Mouse (Mus musculus) thymus, postnatal 25 days (tissue): Measurements from ENCODE around the gene Pamr1.

Experiments used
- DNase-seq: peaks from one replicate; pipeline ENCODE4 v3.0.0; 2022

Pamr1 gene

DNA sequence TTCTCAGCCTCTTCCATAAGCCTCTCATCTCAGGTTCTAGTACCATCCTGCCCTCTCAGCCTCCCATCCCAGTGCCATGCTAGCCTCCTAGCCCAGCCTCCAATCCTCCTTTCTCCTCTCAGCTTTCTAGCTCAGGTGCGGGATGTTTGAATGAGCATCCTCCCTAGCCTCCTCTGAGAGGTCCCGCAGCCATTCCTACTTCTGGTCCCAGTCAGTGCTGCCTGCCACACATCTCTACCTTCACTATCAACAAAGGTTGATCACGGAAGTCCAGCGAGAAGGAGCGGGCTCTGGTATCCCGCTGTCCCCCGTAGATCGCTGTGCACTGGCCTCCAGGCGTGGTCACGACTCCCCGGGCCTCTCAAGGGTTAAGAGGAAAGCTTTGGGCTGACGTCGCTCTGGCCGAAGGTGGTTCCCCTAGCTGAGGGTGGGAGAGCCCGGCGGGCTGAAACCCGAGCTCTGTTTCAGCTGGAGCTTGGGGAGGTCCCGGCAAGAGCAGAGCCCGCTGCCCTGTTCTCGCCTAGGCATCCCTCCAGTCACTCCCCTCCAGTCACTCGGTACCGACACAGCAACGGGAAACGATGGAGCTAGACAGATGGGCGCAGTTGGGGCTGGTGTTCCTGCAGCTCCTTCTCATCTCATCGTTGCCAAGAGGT, at the start of gene Pamr1:
Gene Pamr1, plus strand, starts transcription at position 402 of the 656 bp plus-strand sequence.
- DNase-seq: no peak

DNA sequence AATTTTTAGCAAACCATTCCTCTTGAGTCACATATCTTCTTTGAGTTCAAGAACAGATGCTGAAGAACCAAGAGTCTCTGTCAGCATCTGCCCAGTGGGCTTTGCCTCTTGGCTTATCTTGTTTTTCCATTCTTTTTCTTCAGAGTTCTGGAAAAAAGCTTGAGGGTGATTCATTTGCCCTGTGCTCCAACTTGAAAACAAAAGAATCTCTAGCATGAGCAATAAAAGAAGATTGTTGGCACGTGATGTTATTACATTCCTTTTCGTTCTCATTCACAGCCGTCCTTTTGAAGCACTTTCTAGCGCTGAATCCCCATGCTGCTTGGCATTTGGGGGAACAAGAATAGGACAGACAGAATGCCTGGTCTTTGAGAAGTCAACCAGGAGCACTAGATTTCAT, 42.2 kb upstream of the Pamr1 start:
- no peak for DNase-seq

DNA sequence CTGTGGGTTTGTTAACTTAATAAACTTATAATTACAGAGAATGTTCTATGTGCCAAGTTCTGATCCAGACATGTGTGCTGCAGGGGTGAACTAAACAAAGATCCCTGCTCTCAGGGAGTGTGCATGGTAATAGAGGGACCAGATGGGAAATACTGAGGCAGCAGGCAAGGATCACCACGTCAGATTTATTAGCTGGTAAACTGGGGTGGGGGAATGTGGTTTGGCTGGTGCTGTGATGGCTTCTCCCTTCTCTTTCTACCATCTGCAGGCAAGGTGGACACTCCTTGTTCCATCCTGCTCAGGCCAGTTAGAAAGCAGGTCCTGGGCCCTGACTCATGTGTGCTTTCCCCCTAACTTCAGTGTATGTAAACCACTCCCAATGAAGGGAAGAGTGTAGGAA, 41.7 kb upstream of the Pamr1 start:
- no peak for DNase-seq

DNA sequence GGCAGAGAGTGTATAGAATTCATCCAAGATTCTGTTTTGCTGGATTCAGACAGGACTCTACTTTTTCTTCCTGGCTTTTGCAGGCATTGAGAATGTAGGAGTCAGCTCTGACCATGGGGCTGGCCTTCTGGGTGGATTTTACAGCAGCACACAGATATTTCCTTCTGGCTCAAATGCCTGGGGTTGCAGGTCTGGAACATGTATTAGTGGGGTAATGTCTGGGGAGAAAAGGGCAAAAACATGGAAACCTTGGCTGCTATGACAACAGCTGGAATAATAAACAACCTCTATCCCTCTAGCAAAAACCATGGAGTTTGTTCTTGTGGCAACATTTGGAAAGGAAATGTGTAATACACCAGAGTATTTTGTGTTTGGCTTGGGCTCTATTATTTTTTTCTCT, 29.9 kb upstream of the Pamr1 start:
- no peak for DNase-seq

DNA sequence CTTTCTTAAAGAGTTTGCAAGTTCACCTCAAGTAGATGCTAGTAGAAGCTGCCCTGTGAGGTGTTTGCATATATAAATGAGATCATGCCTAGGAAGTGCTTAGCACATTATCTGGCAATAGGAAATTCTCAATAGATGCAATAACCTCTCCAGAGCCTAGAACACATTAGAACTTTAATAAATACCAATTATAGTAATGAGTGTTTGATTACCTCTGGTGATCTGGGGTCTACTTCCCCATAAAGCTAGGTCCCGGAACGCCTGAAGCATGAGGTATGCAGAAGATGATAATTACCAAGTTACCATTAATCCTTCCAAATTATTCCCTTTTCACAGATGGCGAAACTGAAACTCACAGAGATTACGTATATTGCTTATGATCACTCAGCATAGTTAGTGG, 22.2 kb upstream of the Pamr1 start:
- DNase-seq: no peak

DNA sequence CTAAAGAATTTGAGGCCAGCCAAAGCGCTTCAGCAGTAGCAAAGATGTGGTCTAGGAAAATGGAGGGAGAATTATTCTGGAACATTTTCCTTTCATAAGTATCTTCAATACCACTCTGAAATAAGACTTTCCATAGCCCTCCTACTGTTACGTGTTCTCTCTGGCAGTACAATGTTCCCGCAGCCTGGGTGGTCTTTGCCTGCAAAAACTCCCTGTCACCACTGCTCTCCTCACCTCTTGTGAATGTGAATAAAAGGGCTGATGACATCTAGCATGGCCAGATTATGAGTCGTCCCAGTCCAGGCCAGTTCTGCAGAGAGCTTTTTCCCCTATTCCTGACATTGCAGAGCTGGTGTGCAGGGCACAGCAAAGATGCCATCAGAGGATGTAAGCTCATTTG, 16.4 kb upstream of the Pamr1 start:
- no peak for DNase-seq

DNA sequence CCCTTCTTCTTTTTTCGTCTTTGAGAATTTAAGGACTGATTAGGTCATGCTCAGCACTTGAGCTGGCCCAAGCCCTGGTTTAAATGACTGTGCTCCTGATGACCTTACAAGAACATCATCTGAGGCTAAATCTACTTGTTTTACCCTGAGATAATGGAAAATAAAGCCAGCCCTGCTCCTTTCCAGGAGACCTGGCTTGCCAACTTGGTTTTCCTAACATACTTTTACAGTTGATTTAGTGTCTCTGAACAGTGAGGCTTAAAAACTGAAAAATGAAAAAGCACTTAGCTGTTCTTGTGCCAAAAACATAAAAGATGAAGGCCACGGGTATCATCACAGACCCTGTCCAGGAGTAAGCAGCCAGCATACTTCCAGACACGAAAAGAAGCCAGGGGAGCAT, 13.0 kb upstream of the Pamr1 start:
- DNase-seq: no peak

DNA sequence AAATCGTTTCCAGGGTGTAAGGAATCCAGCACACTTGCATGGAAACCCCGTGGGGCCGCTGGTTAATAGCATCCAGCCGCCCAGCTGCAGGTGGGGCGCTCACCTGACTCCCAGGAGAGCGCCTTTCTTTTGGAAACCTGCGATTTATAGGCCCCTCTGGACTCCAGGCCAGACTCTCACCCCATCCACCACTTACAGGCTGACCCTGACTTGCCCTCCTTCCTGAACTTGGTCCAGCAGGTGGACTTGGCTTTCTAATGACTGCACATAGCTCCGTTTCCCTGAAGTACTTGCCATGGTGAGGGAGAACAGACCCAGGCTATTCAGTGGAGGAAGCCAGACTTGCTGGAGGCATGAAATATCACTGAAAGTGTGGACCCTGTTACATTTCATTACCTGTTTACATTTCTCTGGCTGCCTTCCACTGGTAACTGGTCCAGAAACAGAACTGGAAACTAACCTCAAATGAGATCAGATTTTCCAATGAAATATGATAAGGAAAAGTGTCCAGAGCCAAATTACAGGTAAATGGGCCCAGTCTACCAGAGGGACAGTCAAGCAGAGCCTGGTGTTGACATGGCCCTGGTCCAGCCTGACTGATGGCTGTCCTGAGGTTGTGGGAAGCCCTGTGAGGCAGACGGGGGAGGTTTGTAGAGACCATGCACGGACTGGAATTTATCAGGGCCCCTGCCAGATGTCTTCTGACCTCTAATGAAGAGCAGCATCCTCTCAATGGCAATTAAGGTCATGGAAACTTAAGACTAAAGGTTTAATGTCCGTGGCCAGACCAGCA, 9.2 kb upstream of the Pamr1 start:
- DNase-seq: no peak

DNA sequence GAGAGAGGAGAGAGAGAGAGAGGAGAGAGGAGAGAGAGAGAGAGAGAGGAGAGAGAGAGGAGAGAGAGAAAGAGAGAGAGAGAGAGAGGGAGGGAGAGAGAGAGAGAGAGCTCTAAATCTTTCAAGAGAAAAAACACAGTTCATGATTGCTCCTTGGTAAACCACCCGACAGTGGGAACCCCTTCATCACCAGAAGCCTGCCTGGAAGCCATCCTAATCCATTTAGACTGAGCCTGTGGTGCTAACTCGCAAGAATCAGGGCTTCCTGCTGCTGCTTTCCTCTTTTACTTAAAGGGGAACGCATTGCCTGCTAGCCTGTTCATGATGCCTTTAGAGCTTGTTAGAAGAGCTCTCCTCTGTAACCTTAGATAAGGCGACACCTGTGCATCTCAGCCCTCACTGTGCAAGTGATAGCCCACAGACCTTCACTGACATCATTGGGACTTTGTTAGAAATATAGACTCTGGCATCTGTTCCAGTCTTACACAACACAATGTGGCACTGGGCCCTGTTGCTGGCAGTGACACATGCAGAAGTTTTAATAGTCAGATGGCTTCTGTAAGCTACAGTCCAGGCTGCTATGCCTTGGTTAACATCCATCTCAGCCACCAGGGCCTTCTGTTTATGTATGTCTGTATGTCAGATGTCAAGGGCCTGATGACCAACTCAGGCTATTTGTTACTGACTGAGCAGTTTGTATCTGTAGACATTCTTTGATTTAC, 8.2 kb upstream of the Pamr1 start:
- no peak for DNase-seq

DNA sequence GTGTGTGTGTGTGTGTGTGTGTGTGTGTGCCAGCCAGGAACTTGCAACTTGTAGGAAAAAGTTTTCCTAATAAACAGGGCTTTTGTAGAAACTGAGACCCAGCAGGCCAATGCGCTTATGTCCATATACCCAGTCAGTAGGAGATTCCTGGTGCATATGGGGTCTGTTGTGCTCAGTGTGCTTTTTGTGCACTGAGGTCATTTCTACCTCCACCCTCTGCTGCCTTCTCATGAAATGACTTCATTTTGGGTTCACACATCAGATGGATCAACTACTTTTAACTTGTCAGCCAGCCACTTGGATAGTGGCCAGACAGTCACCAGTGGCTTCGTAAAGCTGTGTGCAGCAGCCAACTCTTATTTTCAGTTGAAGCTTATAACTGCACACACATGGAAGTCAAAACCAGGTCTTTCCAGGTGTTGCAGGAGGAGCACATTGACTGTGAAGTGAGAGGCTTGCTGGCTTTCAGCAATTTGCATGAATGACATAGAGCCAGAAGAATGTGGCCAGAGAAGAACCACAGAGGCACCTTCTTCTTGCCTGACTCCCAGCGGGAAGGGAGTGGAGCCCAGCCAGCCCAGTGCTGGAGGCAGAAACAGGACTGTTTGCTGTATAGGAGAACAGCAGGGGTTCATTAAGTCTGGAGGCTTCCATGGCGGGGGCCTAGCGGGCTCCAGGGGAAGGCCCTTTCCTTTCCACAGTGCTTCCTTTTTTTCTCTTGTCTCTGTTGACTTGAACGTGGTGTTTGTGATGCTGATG, 5.7 kb upstream of the Pamr1 start:
- no peak for DNase-seq

DNA sequence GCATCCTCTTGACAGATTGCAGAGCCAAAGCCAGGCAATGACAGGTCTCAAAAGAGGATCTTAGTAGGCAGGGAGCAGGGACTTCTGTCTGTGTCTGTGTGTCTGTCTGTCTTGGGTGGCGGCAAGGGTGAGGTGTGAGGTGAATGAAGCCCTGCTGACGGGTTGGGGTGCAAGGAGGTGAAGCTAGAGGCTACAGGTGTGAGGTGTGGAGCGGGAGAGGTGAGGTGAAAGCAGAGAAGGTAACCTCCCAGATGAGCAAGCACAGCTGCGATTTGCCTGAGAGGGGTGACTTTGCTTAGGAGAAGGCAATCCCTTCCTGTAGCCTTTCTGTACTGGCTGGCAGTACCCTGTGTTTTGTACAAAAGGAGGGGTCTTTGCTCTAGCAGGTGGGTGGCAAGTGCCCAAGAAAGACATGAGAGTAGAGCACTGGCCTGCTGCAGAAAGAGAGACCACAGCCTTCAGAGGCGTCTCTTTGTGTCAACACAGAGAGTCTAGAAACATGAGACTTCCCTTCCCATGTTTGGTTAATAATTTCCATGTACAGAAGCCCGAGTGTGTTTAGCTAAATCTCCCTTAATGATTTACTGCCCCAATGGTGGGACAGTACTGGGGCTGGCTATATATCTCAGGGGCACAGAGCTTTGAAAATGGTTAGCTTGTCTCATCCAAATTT, 1.2 kb downstream of the Pamr1 start:
- no peak for DNase-seq

DNA sequence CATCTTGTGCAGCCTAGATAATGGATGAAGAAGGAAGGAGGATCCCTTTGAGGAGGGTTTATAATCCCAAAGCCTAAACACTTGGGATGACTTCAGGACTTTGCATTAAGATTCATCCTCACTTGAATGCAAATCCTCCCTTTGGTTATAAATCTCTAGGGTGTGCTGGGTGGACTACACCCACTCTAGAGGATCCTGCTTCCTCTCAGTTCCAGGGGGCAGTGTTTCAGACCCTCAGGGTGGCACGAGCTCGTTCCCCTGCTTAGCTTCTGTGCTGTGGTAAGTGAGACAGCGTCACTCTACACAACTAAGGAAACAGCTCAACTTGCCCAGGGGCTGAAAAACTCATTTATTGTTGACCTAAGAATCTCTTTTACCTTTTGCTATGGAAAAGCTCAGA, 1.8 kb downstream of the Pamr1 start:
- DNase-seq: no peak

DNA sequence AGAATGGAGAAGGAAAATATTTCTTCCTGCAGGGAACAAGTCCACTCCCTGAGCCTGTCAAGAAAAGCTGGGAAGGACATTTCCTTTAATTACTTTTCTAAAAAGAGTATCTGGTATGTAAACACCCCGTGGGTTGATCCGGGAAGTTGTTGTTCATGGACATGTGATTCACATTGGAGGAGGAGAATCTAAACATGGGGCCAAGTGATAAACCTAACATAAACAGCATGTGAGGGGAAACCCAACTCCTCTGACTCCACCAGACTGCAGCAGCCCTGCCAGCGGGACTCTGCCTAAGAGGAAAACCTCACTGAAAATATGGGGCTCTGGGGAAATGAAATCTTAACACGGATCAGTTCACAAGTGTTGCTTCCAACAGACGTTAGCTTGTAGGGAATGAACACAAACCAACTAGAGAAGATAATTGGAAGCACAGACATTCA, 2.3 kb downstream of the Pamr1 start:
- no peak for DNase-seq

DNA sequence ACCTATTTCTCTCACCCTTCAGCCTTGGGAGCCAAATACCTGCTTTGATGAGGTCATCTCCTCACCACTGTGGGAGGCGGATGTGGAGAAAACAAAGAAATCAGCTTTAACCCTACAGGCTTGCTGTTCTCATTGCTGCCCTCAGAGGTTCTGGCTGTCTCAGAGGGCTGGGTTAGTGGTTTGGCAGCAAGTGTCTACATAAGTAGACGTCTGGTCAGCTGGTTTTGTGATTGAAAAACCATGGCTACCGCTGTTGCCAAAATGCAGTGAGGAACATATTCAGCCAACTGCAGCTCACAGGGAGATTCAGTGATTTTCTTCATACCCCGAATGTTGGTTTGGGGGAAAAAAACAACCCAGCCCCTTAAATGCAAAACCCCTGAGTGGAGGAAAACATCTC, 7.3 kb downstream of the Pamr1 start:
- DNase-seq: no peak

DNA sequence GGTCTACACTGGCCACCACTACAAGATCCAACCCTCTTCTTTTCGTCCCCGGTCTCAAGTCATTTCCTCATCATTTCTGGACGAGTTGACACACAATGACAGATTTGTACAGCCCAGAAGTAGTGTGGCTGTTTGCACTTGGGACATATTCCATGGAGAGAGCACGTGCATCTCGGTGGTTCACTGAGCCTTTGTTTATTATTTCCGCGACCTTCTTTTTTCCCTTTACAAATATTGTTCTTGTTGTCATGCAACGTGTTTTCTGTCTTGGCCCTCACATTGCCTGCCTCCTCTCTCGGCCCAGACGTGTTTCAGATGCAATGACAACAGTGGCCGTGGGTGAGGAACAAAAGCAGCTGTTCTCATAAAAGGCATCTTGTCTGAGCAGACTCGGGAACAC, 9.2 kb downstream of the Pamr1 start:
- DNase-seq: no peak

DNA sequence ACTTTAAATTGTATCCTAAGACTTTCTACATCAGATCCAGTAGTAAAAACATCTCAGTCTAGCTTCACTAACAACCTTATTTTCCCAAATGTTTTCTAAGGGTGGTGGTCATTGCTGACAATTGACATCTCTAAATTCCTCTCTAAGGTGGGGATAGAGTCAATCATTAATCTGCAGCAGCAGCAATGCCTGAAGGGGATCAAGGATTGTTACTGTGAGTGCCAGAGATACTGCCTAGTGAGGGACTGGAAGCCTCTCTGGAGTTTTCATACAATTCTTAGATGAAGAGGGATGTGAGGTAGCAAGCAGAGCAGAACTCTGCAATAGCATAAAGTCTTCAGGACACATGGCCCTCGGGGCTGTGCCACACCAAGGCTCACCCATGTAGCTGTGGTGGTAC, 14.0 kb downstream of the Pamr1 start:
- DNase-seq: no peak

DNA sequence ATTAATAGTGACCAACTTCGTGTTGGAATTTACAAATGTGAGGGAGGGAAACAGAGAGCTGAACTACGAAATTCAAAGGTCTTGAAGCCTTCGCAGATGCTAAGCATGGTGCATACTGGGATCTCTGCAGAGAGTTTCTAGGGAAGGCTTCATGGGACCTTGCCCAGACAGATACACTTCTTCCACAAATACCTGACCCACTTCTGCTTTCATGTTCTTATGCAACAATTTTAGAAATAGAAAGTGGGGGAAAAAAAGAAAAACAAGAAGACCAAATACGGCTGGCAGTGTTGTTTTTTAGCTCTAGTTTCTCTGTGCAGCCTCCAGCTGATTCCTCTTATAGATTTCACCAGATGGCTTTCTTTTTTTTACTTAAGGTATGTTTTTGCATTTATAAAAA, 29.4 kb downstream of the Pamr1 start:
- DNase-seq: no peak

DNA sequence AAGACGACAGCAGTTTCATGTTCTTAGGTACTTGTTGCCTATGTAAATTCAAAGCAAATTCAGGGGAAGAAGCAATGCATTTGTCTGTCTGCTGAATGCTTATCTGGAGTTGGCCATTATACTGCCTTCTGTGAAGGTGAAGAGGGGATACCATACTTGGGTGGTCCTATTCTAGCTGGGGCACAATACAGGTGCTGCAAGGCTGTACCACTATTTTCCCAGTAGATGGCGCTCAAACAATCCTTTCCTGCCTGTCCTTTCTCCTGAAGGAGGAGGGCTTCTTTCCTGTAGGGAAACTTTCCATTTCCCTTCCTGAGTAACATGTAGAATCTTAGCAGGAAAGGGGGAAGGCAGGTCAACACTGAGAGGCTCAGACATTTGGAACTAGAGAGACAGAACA, 40.2 kb downstream of the Pamr1 start:
- peak; percentile 25 for DNase-seq

DNA sequence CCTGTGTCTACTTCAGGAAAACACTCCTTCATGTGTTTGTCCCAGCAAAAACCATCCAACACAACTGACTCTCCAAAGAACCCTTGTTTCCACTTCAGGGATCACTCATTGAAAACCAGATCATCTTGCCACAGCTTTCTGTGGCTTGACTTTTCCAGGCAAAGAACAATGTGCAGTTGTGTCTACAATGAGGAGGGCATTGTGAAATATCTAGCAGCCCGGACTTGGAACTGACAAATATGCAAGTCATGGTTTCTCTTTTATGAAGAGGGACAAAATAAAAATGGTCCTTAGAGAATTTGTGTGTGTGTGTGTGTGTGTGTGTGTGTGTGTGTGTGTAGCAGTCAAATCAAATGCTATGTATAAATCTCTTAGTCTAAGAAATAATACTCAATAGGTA, 44.7 kb downstream of the Pamr1 start:
- no peak for DNase-seq

DNA sequence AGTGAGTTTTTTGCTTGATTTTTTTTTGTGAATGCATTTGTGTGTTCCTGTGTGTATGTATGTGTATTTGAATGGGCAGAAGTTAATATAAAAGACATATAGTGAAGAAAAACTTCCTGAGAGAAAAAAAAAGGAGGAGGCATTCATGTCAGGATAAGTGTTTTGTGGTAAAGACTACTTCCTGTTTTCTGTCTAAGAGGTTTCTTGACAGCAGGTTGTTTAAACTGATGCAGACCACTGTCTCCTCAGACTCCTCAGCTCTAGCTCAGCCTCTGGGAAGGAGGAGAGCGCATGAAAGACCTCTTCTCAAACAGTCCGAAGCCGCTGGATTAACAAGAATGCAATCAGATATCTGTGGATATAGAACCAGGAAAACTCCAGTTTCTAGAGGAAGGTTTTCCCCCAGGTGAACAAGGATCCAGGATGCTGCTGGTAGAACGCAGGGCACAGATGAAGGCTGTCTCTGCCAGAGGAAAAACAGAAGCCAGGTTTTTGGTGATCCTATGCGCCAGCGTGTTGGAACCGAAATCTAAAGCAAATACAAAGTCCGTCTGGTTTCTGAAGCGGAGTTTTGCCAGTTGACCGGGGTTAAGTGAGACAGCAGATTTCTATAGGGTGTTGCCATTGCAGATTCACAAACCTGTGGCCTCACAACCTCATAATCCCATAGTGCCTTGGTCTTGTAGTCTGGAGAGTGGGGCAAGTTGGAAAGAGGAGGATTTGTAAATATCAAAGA, 45.8 kb downstream of the Pamr1 start:
- no peak for DNase-seq

DNA sequence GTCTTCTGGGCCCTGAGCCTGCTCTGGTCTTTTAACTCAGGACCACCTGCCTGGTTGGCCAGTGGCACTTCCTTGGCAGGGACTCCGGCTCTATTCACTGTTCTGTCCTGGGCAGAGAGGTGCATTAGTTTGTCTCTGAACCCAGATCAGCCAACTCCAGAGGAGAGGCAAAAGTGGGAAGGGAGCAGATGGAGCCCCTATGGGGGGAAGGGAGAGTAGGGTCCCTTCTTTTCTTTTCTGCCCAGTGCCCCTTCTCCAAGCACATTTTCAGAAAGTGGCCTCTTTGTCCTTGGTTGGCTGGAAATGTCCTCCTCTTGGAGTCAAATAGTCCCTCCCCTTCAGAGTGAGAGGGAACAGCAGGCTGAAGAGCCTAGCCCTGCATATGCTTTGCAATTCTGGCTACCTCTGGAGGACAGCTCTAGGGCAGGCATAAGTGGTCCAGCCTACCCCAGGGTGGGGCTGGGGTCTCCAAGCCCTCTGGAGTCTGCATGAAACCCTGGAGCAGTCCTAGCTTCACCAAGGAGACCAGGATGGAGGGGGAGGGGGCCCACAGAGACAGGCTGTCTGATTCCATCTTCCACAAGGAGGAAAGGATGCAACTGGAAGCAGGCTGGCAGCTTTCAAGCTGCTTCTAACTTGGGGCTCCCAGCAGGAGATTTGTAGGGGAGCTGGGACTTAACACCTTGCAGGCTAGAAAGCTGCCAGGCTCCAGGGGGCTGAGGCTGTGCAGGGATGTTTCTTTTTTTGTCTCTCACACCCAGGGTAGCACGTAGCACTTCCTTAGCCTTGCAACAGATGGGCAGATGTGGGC, 49.3 kb downstream of the Pamr1 start:
- DNase-seq: no peak
